Mouse (Mus musculus): Measurements from ENCODE around the gene Gabra1. TPM values are rescaled to one million over a fixed set of nuclear protein-coding genes. Genes with fewer than 3 reads are reported as not detected.

Gabra1 gene
- total and polyA plus RNA-seq, 2 experiments from 2014 or later: 23.4 to 41.7 TPM

DNA sequence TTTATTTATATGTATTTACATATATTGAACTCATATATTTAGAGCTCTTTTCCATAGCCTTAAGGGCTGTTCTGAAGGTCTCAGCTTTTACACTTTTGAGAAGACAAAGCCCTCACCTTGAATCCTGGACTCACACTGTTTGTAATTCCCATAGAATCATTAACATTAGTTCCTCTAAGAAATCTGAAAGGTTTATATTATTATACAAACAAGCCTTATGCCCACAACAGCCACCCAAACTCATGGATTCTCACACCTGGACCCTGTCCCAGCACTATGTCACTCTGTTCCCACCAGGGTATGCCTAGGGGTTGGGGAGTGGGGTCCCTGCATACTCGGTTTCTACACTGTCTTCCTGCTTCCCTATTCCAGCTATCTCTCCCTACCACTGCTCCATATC lies 72.7 kb downstream of the Gabra1 start:
- DNase-seq (no peak), ATAC-seq (no peak)
- TF ChIP-seq CTCF (IDR thresholded peaks at IDR 0.05; ENCODE audit: low read depth): no peak
- no peaks in the 10 kb centered on the region for H3K36me3 ChIP-seq (ENCODE audit: insufficient read depth)
- H3K4me2 ChIP-seq (ENCODE audit: low read depth): no peak overlapping the region
- H3K27ac ChIP-seq (ENCODE audit: low read depth, low read length): no peak overlapping the region
- 61% methylated on average over 1 of the region's 1 CpGs for WGBS
- H3K27me3 ChIP-seq (ENCODE audit: insufficient read depth, low read length): no peaks in the 10 kb centered on the region
- H3K9ac ChIP-seq: no peak overlapping the region
- H3K9me3 ChIP-seq (ENCODE audit: low read length): no peaks in the 10 kb centered on the region
- no peak overlapping the region for H3K4me3 ChIP-seq (ENCODE audit: low read depth, low read length)
- H3K4me1 ChIP-seq (ENCODE audit: insufficient read depth): no peaks in the 10 kb centered on the region

DNA sequence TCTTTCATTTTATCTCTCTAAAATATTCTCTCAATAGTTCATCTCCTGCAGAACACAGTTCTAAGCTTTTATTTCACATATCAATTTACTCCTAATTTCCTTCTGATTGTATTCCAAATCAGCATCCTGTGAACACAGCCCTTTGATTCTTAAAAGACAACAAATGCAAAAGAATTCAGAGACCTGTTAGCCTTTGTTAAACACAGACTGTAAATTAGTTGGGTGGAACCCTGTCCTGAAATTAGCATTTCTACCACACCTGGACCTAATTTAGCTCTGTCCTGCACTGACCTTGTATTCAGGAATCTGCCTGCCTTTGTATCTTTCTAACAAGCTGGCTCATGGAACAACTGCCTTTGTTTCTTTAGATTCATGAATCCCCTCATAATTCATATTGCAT lies 73.1 kb downstream of the Gabra1 start:
- H3K27me3 ChIP-seq (ENCODE audit: insufficient read depth, low read length): no peaks in the 10 kb centered on the region
- TF ChIP-seq CTCF (IDR thresholded peaks at IDR 0.05; ENCODE audit: low read depth): no peak
- H3K4me1 ChIP-seq (ENCODE audit: insufficient read depth): no peaks in the 10 kb centered on the region
- H3K9me3 ChIP-seq (ENCODE audit: low read length): no peaks in the 10 kb centered on the region
- H3K9ac ChIP-seq: no peak overlapping the region
- DNase-seq (no peak), ATAC-seq (no peak)
- no peak overlapping the region for H3K4me2 ChIP-seq (ENCODE audit: low read depth)
- no peaks in the 10 kb centered on the region for H3K36me3 ChIP-seq (ENCODE audit: insufficient read depth)
- H3K4me3 ChIP-seq (ENCODE audit: low read depth, low read length): no peak overlapping the region
- no peak overlapping the region for H3K27ac ChIP-seq (ENCODE audit: low read depth, low read length)

DNA sequence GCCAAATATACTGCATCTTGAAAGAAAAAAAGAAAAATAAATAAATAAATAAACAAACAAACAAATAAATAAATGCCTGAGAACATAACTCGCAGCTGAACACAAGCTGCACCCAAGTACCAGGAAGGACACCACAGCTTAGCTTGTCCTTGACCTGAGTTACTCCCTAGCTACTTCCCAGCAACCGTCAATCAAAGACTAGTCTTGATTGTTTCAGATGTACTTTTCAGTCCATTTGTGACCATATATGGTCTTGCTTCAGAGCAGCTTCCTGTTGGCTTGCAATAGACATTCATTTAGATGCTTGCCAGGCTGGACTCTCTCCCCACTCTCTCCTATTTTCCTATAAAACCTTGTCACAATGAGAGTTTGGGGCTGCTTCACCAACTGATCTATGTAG lies 87.2 kb downstream of the Gabra1 start:
- no peak overlapping the region for H3K4me3 ChIP-seq (ENCODE audit: low read depth, low read length)
- no peak overlapping the region for H3K27ac ChIP-seq (ENCODE audit: low read depth, low read length)
- TF ChIP-seq CTCF (IDR thresholded peaks at IDR 0.05; ENCODE audit: low read depth): no peak
- no peak overlapping the region for H3K9ac ChIP-seq
- no peaks in the 10 kb centered on the region for H3K36me3 ChIP-seq (ENCODE audit: insufficient read depth)
- no peak overlapping the region for H3K4me2 ChIP-seq (ENCODE audit: low read depth)
- H3K4me1 ChIP-seq (ENCODE audit: insufficient read depth): no peaks in the 10 kb centered on the region
- WGBS: 89% methylated on average over 2 of the region's 2 CpGs
- H3K9me3 ChIP-seq (ENCODE audit: low read length): no peaks in the 10 kb centered on the region
- H3K27me3 ChIP-seq (ENCODE audit: insufficient read depth, low read length): no peaks in the 10 kb centered on the region
- ATAC-seq (no peak), DNase-seq (no peak)

Other genes starting within 250 kb of the Gabra1 start
- 119 and 126 TPM in 2 replicates for gene Gabrg2, start 182.1 kb downstream of the Gabra1 start, total RNA-seq (2014; rRNA removed)
- gene Gabrg2, start 182.1 kb downstream of the Gabra1 start, polyA plus RNA-seq (2015; fragmentation: Nextera tagmentation; extraction: Ambion mirVana): 95.6 and 115 TPM in 2 replicates
- 0.15 TPM in 1 of 2 replicates, not detected in the other for gene Gabra6, start 138.1 kb upstream of the Gabra1 start, total RNA-seq (2014; rRNA removed)
- gene Gabra6, start 138.1 kb upstream of the Gabra1 start, polyA plus RNA-seq (2015; fragmentation: Nextera tagmentation; extraction: Ambion mirVana): 0.18 TPM in 1 of 2 replicates, not detected in the other
- gene Gabrb2, start 236.8 kb upstream of the Gabra1 start, total RNA-seq (2014; rRNA removed): 90.0 and 101 TPM in 2 replicates
- gene Gabrb2, start 236.8 kb upstream of the Gabra1 start, polyA plus RNA-seq (2015; fragmentation: Nextera tagmentation; extraction: Ambion mirVana): 14.4 and 25.9 TPM in 2 replicates

All from forebrain, postnatal 0 days (tissue).